Mouse (Mus musculus) hindbrain, embryonic 13.5 days (tissue): ENCODE measurements around the gene Frs2. TPM values are rescaled to one million over a fixed set of nuclear protein-coding genes. Genes with fewer than 3 reads are reported as not detected.
A peak's percentile ranks its signal among the peaks of the same experiment; 100 is the strongest.

Source experiments
- ATAC-seq: fragments of 200-750 bp; cut with Nextera tagmentation; 2 replicates; pipeline ENCODE4 v1.8.0; 2017; ENCODE audit warnings: moderate TSS enrichment; ENCODE audit not compliant: low FRiP score
- H3K27ac ChIP-seq: fragments of 300-500 bp; sonication (generic); 2 replicates; pipeline ENCODE4 v1.5.1; 2015; ENCODE audit warnings: inconsistent platforms, mild to moderate bottlenecking, moderate library complexity
- H3K27me3 ChIP-seq: fragments of 300-500 bp; sonication (generic); 2 replicates; pipeline ENCODE4 v1.6.1; 2015; ENCODE audit warnings: mild to moderate bottlenecking, inconsistent platforms
- H3K36me3 ChIP-seq: fragments of 300-500 bp; sonication (generic); 2 replicates; pipeline ENCODE4 v1.6.1; 2015; ENCODE audit warnings: mild to moderate bottlenecking, inconsistent platforms
- H3K4me1 ChIP-seq: fragments of 300-500 bp; sonication (generic); replicated peaks from 2 replicates; pipeline ENCODE4 v1.6.1; 2015; ENCODE audit warnings: inconsistent platforms
- H3K4me2 ChIP-seq: fragments of 300-500 bp; sonication (generic); 2 replicates; pipeline ENCODE4 v1.6.1; 2015; ENCODE audit warnings: inconsistent platforms, mild to moderate bottlenecking, moderate library complexity
- H3K4me3 ChIP-seq: fragments of 300-500 bp; sonication (generic); 2 replicates; pipeline ENCODE4 v1.5.1; 2015; ENCODE audit warnings: mild to moderate bottlenecking, inconsistent platforms
- H3K9ac ChIP-seq: fragments of 300-500 bp; sonication (generic); 2 replicates; pipeline ENCODE4 v1.6.1; 2015; ENCODE audit warnings: mild to moderate bottlenecking, inconsistent platforms
- H3K9me3 ChIP-seq: fragments of 300-500 bp; sonication (generic); 2 replicates; pipeline ENCODE4 v1.6.1; 2016; ENCODE audit warnings: inconsistent platforms
- WGBS: fragments of 180-500 bp; shearing (Covaris S2); methylation state at CpG from one replicate; pipeline ENCODE4 v1.1.7; 2015; 5-methylcytosine and 5-hydroxymethylcytosine counted together
- polyA plus RNA-seq: library from polyadenylated mRNA; unstranded; fragments of >200 nt; fragmentation: Nextera tagmentation; extraction: Ambion mirVana; gene quantifications from 2 replicates; pipeline ENCODE4 v1.2.1, GENCODE M21; 2015

The Frs2 gene
- polyA plus RNA-seq, 1 experiment from 2014 or later: 18.6 TPM

GRCm38 (mm10) chr10:117115652-117116051 is 32.7 kb downstream of the Frs2 start:
- Histone ChIP-seq H3K9me3 (no peaks in the 10 kb centered on the region), H3K27ac (no peak overlapping the region), H3K4me3 (no peak overlapping the region), H3K4me2 (no peak overlapping the region), H3K27me3 (no peaks in the 10 kb centered on the region), H3K9ac (no peak overlapping the region), H3K36me3 (no peaks in the 10 kb centered on the region), H3K4me1 (peaks cover 23% of the 10 kb centered on the region)
- WGBS: 72% methylated on average over 3 of the region's 3 CpGs
- ATAC-seq: no peak

GRCm38 (mm10) chr10:117112545-117112944 is 35.8 kb downstream of the Frs2 start:
- H3K9ac ChIP-seq: no peak overlapping the region
- no peaks in the 10 kb centered on the region for H3K27me3 ChIP-seq
- H3K4me1 ChIP-seq: peaks cover 26% of the 10 kb centered on the region
- H3K36me3 ChIP-seq: no peaks in the 10 kb centered on the region
- ATAC-seq: no peak
- 0 out of 2 replicates have a peak overlapping the region, but pooled peaks have one; percentile 12 for H3K27ac ChIP-seq
- H3K4me2 ChIP-seq: no peak overlapping the region
- no peaks in the 10 kb centered on the region for H3K9me3 ChIP-seq
- 61% methylated on average over 2 of the region's 2 CpGs for WGBS
- H3K4me3 ChIP-seq: no peak overlapping the region

- Histone ChIP-seq H3K4me2 (no peak overlapping the region), H3K27ac (no peak overlapping the region), H3K36me3 (no peaks in the 10 kb centered on the region), H3K9ac (no peak overlapping the region), H3K9me3 (no peaks in the 10 kb centered on the region), H3K4me3 (no peak overlapping the region), H3K27me3 (no peaks in the 10 kb centered on the region), H3K4me1 (peaks cover 29% of the 10 kb centered on the region)
- ATAC-seq: no peak
- WGBS: 62% methylated on average over 7 of the region's 7 CpGs
These were observed 36.9 kb downstream of the Frs2 start for GRCm38 (mm10) chr10:117111455-117111854.

GRCm38 (mm10) chr10:117110271-117110670 is 38.1 kb downstream of the Frs2 start:
- no peak for ATAC-seq
- 83% methylated on average over 3 of the region's 3 CpGs for WGBS

GRCm38 (mm10) chr10:117106686-117107085 is 41.6 kb downstream of the Frs2 start:
- no peaks in the 10 kb centered on the region for H3K9me3 ChIP-seq
- no peak for ATAC-seq
- WGBS: 22% methylated on average over 3 of the region's 3 CpGs

More at GRCm38 (mm10) chr10:117110271-117110670, 38.1 kb downstream of the Frs2 start:
- Histone ChIP-seq H3K36me3 (no peaks in the 10 kb centered on the region), H3K27ac (no peak overlapping the region), H3K27me3 (no peaks in the 10 kb centered on the region), H3K9ac (no peak overlapping the region), H3K4me2 (no peak overlapping the region), H3K4me1 (peaks cover 36% of the 10 kb centered on the region), H3K9me3 (no peaks in the 10 kb centered on the region), H3K4me3 (no peak overlapping the region)

GRCm38 (mm10) chr10:117106244-117106643 is 42.1 kb downstream of the Frs2 start:
- ATAC-seq: no peak
- WGBS: 19% methylated on average over 4 of the region's 4 CpGs

More at GRCm38 (mm10) chr10:117106686-117107085, 41.6 kb downstream of the Frs2 start:
- Histone ChIP-seq H3K9ac (no peak overlapping the region), H3K27me3 (no peaks in the 10 kb centered on the region), H3K4me3 (no peak overlapping the region), H3K4me2 (no peak overlapping the region), H3K36me3 (no peaks in the 10 kb centered on the region), H3K27ac (no peak overlapping the region), H3K4me1 (peaks cover 21% of the 10 kb centered on the region)

GRCm38 (mm10) chr10:117105015-117105414 is 43.3 kb downstream of the Frs2 start:
- WGBS: 72% methylated on average over 4 of the region's 4 CpGs
- H3K4me1 ChIP-seq: peaks cover 16% of the 10 kb centered on the region
- H3K27ac ChIP-seq: no peak overlapping the region
- H3K4me3 ChIP-seq: no peak overlapping the region
- no peaks in the 10 kb centered on the region for H3K9me3 ChIP-seq
- no peaks in the 10 kb centered on the region for H3K36me3 ChIP-seq
- H3K9ac ChIP-seq: no peak overlapping the region
- H3K27me3 ChIP-seq: no peaks in the 10 kb centered on the region
- ATAC-seq: no peak
- no peak overlapping the region for H3K4me2 ChIP-seq

More at GRCm38 (mm10) chr10:117106244-117106643, 42.1 kb downstream of the Frs2 start:
- H3K36me3 ChIP-seq: no peaks in the 10 kb centered on the region
- H3K4me2 ChIP-seq: no peak overlapping the region
- H3K4me1 ChIP-seq: peaks cover 17% of the 10 kb centered on the region
- H3K4me3 ChIP-seq: no peak overlapping the region
- no peaks in the 10 kb centered on the region for H3K27me3 ChIP-seq
- no peaks in the 10 kb centered on the region for H3K9me3 ChIP-seq
- H3K27ac ChIP-seq: no peak overlapping the region
- H3K9ac ChIP-seq: no peak overlapping the region

GRCm38 (mm10) chr10:117103854-117104598 is 44.3 kb downstream of the Frs2 start:
- Histone ChIP-seq H3K27ac (no peak overlapping the region), H3K4me2 (no peak overlapping the region), H3K9ac (no peak overlapping the region), H3K4me1 (peaks cover 16% of the 10 kb centered on the region), H3K4me3 (no peak overlapping the region), H3K36me3 (no peaks in the 10 kb centered on the region), H3K27me3 (no peaks in the 10 kb centered on the region), H3K9me3 (no peaks in the 10 kb centered on the region)
- ATAC-seq: no peak

GRCm38 (mm10) chr10:117100175-117100574 is 48.2 kb downstream of the Frs2 start:
- ATAC-seq: no peak
- H3K4me1 ChIP-seq: peaks cover 9% of the 10 kb centered on the region
- WGBS: 85% methylated on average over 5 of the region's 5 CpGs

GRCm38 (mm10) chr10:117097116-117097698 is 51.1 kb downstream of the Frs2 start:
- no peaks in the 10 kb centered on the region for H3K36me3 ChIP-seq
- no peaks in the 10 kb centered on the region for H3K9me3 ChIP-seq
- no peak for ATAC-seq
- no peaks in the 10 kb centered on the region for H3K27me3 ChIP-seq
- no peak overlapping the region for H3K4me2 ChIP-seq
- H3K4me3 ChIP-seq: no peak overlapping the region
- H3K9ac ChIP-seq: no peak overlapping the region
- peaks cover 27% of the 10 kb centered on the region for H3K4me1 ChIP-seq
- 68% methylated on average over 2 of the region's 2 CpGs for WGBS
- no peak overlapping the region for H3K27ac ChIP-seq

More at GRCm38 (mm10) chr10:117100175-117100574, 48.2 kb downstream of the Frs2 start:
- H3K36me3 ChIP-seq: no peaks in the 10 kb centered on the region
- H3K27ac ChIP-seq: no peak overlapping the region
- no peak overlapping the region for H3K4me2 ChIP-seq
- no peaks in the 10 kb centered on the region for H3K9me3 ChIP-seq
- H3K4me3 ChIP-seq: no peak overlapping the region
- no peaks in the 10 kb centered on the region for H3K27me3 ChIP-seq
- no peak overlapping the region for H3K9ac ChIP-seq

GRCm38 (mm10) chr10:117096096-117096495 is 52.2 kb downstream of the Frs2 start:
- Histone ChIP-seq H3K27ac (peak overlapping the region; percentile 66; the same call in 1 of the 2 replicates), H3K4me3 (no peak overlapping the region), H3K4me1 (peaks cover 27% of the 10 kb centered on the region), H3K4me2 (no peak overlapping the region), H3K9ac (no peak overlapping the region), H3K27me3 (no peaks in the 10 kb centered on the region), H3K36me3 (no peaks in the 10 kb centered on the region), H3K9me3 (no peaks in the 10 kb centered on the region)
- 89% methylated on average over 6 of the region's 6 CpGs for WGBS
- no peak for ATAC-seq

GRCm38 (mm10) chr10:117094504-117095329 is 53.6 kb downstream of the Frs2 start:
- H3K9ac ChIP-seq: peak overlapping the region; percentile 43; the same call in 1 of the 2 replicates
- WGBS: 25% methylated on average over 15 of the region's 15 CpGs
- H3K27ac ChIP-seq: peak overlapping the region; percentile 89
- H3K36me3 ChIP-seq: no peaks in the 10 kb centered on the region
- peak overlapping the region; percentile 7; the same call in 1 of the 2 replicates for H3K4me2 ChIP-seq
- peak; percentile 95 for ATAC-seq
- H3K4me1 ChIP-seq: peaks cover 27% of the 10 kb centered on the region
- no peak overlapping the region for H3K4me3 ChIP-seq
- H3K9me3 ChIP-seq: no peaks in the 10 kb centered on the region
- H3K27me3 ChIP-seq: no peaks in the 10 kb centered on the region
